Mouse (Mus musculus) right cerebral cortex, postnatal 4 days (tissue): ENCODE data around the gene Alkbh7.

Source experiments
- DNase-seq: peaks from one replicate; pipeline ENCODE4 v3.0.0-alpha.2; 2022

Alkbh7 gene

GRCm38 (mm10) chr17:56988921-56989430, 8.2 kb upstream of the Alkbh7 start:
- DNase-seq, result no peak

GRCm38 (mm10) chr17:56989467-56990114, 7.5 kb upstream of the Alkbh7 start:
- DNase-seq, result peak; percentile 70

DNA sequence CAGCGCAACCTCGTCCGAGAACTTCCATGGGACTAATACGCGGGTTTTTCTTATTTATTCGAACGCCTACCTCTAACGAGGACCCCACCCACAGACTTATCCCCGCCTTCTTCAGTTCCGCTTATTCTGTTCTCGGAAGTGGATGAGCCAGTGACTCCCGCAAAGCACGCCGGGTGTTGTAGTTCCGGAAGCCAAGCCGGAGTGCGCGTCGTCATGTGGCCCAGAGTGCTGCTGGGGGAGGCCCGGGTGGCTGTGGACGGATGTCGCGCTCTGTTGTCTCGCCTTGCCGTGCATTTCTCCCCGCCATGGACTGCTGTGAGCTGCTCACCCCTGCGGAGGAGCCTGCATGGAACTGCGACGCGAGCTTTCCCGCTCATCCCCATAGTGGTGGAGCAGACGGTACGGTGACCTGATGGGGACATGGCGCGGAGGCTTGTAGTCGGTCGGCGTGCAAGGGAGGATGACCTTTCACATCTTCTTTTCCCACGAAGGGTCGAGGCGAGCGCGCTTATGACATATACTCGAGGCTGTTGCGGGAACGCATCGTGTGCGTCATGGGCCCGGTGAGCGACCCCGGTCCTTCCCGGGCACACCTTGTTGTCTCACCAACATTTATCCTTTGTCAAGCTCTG, 6.9 kb upstream of the Alkbh7 start, which contains the start of gene Clpp:
Gene Clpp, plus strand, starts transcription at position 191 of the 632 bp plus-strand sequence.
- peak; percentile 86 for DNase-seq

DNA sequence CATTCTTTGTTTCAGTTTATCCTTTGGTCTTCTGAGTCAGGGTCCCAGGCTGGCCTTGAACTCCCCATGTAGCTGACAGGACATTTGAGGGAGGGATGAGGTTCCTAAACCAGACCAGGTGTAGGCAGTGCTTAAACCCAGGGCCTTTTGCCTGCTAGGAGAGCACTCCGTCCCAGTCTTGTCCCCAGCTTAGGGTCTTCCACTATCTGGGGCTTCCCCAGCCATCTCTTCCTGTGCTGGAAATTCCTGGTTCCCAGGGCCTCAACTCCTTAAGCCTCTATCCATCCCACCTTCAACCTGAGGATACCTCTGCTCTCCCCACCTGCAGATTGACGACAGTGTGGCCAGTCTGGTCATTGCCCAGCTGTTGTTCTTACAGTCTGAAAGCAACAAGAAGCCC, 6.2 kb upstream of the Alkbh7 start:
- DNase-seq, result no peak

DNA sequence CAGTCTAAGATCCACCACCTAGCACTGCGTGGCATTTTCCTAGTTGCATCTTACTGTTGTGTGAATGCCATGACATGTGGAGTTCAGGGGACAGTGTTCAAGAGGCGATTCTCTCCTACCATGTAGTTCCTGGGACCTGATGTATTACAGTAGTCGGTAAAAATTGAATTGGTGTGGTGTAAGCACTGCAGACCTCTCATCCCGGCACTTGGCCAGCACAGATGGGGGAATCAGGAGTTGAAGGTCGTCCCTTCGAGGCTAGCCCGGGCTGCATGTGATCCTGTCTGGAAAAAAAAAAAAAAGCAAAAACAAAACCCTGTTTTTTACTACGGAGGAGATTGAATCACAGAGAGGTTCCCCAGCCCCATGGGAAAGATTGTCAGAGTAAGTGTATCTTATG, 2.1 kb upstream of the Alkbh7 start:
- DNase-seq, result no peak

DNA sequence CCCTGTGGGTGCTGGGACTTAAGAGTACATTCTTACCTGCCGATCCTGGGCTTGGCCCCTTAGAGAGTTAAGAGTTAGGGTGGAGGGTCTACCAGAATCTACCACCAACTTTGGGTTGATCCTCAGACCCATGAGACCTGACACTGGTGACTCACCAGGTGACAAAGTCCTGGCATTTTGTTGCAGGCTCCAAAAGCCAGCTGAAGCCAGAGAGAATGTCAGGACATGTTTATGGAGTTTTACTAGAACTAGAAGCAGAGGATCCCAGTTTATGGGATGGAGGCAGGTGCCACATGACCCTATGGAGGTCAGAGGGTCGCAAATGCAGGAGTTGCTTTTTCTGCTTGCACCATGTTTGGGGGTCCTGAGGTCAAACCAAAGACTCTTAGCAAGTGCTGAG, 633 bp upstream of the Alkbh7 start:
- DNase-seq, result no peak

DNA sequence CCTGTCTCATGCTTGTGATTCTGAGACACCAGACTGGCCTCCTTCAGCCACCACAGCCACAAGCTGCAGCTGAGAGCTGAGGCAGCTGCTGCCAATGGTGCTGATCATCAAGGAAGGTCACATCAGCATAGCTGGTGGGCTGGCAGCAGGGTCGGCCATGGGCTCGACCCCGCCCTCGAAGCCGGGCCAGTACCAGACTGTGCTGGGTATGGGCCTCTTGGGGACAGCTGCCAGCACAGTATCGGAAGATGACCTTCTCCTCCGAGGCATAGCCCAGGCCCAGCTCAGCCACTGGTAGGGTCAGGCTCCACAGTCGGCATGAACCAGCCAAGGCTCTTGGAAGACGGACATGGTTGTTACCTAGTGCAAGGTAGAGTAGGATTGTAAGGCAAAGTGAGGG, 2.3 kb downstream of the Alkbh7 start:
- no peak for DNase-seq

GRCm38 (mm10) chr17:56999968-57000609, 3.0 kb downstream of the Alkbh7 start, which contains the start of gene Pspn:
TSS of gene Pspn (minus strand) at chr17:57000018.
- DNase-seq, result no peak

DNA sequence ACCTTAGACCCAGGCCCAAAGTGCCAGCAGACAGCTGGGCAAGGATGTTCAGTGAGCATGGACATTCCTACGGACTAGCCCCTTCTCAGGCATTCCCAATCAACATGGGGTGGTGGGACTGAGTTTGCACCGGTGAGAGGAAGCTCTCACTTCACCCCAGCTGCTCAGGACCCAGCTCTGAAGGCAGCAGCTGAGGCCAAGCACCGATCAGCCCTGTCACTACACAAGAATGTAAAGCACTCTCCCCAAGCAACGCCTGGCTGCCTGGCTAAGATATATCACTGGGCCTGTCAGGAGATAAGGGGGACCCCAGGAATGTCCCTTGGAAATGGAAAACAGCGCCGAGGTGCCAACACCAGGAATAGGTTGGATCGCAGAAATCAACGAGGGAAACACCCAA, 4.1 kb downstream of the Alkbh7 start:
- no peak for DNase-seq

GRCm38 (mm10) chr17:57003994-57004393, 6.9 kb downstream of the Alkbh7 start:
- DNase-seq, result no peak

GRCm38 (mm10) chr17:57007137-57007905, 10.2 kb downstream of the Alkbh7 start:
- DNase-seq, result no peak

GRCm38 (mm10) chr17:57010911-57011235, 13.7 kb downstream of the Alkbh7 start:
- DNase-seq, result no peak

GRCm38 (mm10) chr17:57011236-57012141, 14.3 kb downstream of the Alkbh7 start, which contains the start of the genes Gtf2f1 and Gm17949:
TSS of gene Gtf2f1 (minus strand) at chr17:57011288.
TSS of gene Gm17949 (plus strand) at chr17:57011469.
- peak; percentile 94 for DNase-seq

GRCm38 (mm10) chr17:57012245-57012795, 15.2 kb downstream of the Alkbh7 start:
- DNase-seq, result no peak

GRCm38 (mm10) chr17:57019693-57020092, 22.6 kb downstream of the Alkbh7 start:
- no peak for DNase-seq

GRCm38 (mm10) chr17:57020960-57021359, 23.8 kb downstream of the Alkbh7 start:
- no peak for DNase-seq

GRCm38 (mm10) chr17:57027471-57027870, 30.3 kb downstream of the Alkbh7 start:
- DNase-seq, result no peak

GRCm38 (mm10) chr17:57029691-57030090, 32.6 kb downstream of the Alkbh7 start:
- no peak for DNase-seq

DNA sequence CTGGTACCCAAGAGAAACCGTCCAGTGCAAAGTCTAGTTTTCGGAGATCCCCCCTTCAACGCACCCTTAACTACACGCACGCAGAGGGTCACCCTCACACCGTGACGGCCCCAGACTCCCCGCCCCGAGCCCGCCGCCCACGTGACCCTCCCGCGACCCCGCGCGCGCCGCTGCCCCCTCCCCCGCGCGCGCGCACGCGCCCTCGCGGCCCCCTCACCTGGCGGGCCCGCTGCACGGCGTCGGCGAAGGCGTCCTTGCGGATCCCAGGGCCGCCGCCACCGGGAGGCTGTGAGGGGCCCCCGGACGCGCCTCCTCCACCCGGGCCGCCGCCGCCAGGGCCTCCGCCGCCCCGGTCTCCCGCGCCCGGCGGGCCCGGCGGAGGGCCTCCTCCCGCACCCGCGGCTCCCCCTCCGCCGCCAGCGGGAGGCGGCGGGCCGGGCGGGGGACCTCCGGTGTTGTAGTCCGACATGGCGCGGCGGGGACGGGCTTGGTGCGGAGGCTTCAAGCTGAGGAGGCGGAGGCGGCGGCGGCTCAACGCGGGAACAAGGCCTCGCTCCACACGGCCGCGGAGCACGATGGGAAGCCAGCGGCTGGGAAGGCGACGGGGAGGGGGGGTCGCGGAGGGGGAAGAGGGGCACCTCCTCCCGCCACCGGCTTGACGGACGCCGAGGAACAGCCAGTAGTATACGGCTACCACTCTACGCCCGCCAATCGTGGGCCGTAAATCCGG, 34.0 kb downstream of the Alkbh7 start, which contains the start of gene Khsrp:
Gene Khsrp, minus strand, starts transcription at position 592 of the 730 bp plus-strand sequence.
- DNase-seq, result peak; percentile 65

- DNase-seq, result peak; percentile 95
Measured at GRCm38 (mm10) chr17:57031661-57032420, 34.7 kb downstream of the Alkbh7 start.
